In genomic region chr11:92040161-92040560, GRCm38 (mm10) we compare ENCODE assay signal across 23 mouse cellular contexts.
DNase-seq lines count a peak whose midpoint lies in the region; ATAC-seq lines count a peak whose summit lies in the region.
"Had no signal": no experiment of that assay in that cellular context is flagged by ENCODE, and none has a peak within 500 bp of the region (broad histone marks: within the 10 kb centered on the region; RNA-seq: fewer than 3 reads in every experiment).

No protein-coding gene starts in this region.

- DNase-seq in forebrain, embryonic 14.5 days (ENCODE audit: low spot score), result peak; percentile 44
- no peak for DNase-seq in forebrain, embryonic 10.5 days (ENCODE audit: extremely low spot score, low spot score)
- peak; percentile 1 to 9 for DNase-seq in frontal cortex, adult 2 months (ENCODE audit: extremely low spot score in 1 of 2, low spot score in 1 of 2)
- no peak for DNase-seq in frontal cortex, postnatal 25 days (ENCODE audit: low spot score in 2 of 2)
- DNase-seq in Muller cell, postnatal 12 days (ENCODE audit: inconsistent ontology term), result peak; percentile 17
- peak; percentile 59 for DNase-seq in brain, embryonic 18.5 days (ENCODE audit: low read depth, low spot score)
- DNase-seq in heart, postnatal 36 days, result no peak
- DNase-seq: adrenal gland, postnatal 25 days; cerebellum, adult 11-12 months; cerebellum, adult 9-10 months; cerebellum, postnatal 36 days; gastrocnemius, postnatal 10 days; heart, adult 18-20 months; heart, postnatal 10 days; kidney, adult 11 months had no signal

- H3K36me3 ChIP-seq in forebrain, embryonic 14.5 days (ENCODE audit: control insufficient read depth, insufficient read depth, low read length), result no peaks in the 10 kb centered on the region
- no peaks in the 10 kb centered on the region for H3K36me3 ChIP-seq in forebrain, embryonic 10.5 days (replicated peaks)
- H3K36me3 ChIP-seq: embryonic facial prominence, embryonic 15.5 days; heart, embryonic 10.5 days; hindbrain, embryonic 13.5 days had no signal

- no peaks in the 10 kb centered on the region for H3K9me3 ChIP-seq in forebrain, embryonic 14.5 days (replicated peaks; ENCODE audit: control insufficient read depth, low read length)
- no peaks in the 10 kb centered on the region for H3K9me3 ChIP-seq in forebrain, embryonic 10.5 days
- H3K9me3 ChIP-seq: embryonic facial prominence, embryonic 15.5 days; forebrain, embryonic 13.5 days; heart, embryonic 10.5 days; hindbrain, embryonic 13.5 days had no signal

- no peak overlapping the region for H3K4me2 ChIP-seq in forebrain, embryonic 14.5 days (ENCODE audit: low read length)
- H3K4me2 ChIP-seq: embryonic facial prominence, embryonic 15.5 days; forebrain, embryonic 13.5 days; hindbrain, embryonic 13.5 days had no signal

- WGBS in forebrain, embryonic 14.5 days, result 69% methylated on average over 1 of the region's 1 CpGs
- WGBS in forebrain, embryonic 10.5 days, result 80% methylated on average over 1 of the region's 1 CpGs

- no peak overlapping the region for H3K4me3 ChIP-seq in forebrain, embryonic 14.5 days (ENCODE audit: low read depth, low read length)
- H3K4me3 ChIP-seq in forebrain, embryonic 10.5 days, result no peak overlapping the region
- H3K4me3 ChIP-seq: embryonic facial prominence, embryonic 15.5 days; erythroblast, embryonic 14.5 days; forebrain, embryonic 13.5 days; heart, embryonic 10.5 days; hindbrain, embryonic 13.5 days had no signal

- no peak overlapping the region for H3K27ac ChIP-seq in forebrain, embryonic 14.5 days (ENCODE audit: low read depth, low read length)
- H3K27ac ChIP-seq in forebrain, embryonic 10.5 days, result no peak overlapping the region
- H3K27ac ChIP-seq: embryonic facial prominence, embryonic 15.5 days; forebrain, embryonic 13.5 days; heart, embryonic 10.5 days; hindbrain, embryonic 13.5 days; hindbrain, postnatal 0 days had no signal

- intact Hi-C loops in heart, postnatal 36 days (cut with DNase I), result no loop called here

- H3K4me1 ChIP-seq in forebrain, embryonic 14.5 days (ENCODE audit: control insufficient read depth, insufficient read depth, low read length), result no peaks in the 10 kb centered on the region
- no peaks in the 10 kb centered on the region for H3K4me1 ChIP-seq in forebrain, embryonic 10.5 days
- H3K4me1 ChIP-seq: embryonic facial prominence, embryonic 15.5 days; forebrain, embryonic 13.5 days; heart, embryonic 10.5 days; hindbrain, embryonic 13.5 days had no signal

- H3K27me3 ChIP-seq in forebrain, embryonic 14.5 days (replicated peaks; ENCODE audit: control insufficient read depth, insufficient read depth, low read length), result no peaks in the 10 kb centered on the region
- H3K27me3 ChIP-seq in forebrain, embryonic 10.5 days (ENCODE audit: poor library complexity, severe bottlenecking), result no peaks in the 10 kb centered on the region
- H3K27me3 ChIP-seq: embryonic facial prominence, embryonic 15.5 days; forebrain, embryonic 13.5 days; hindbrain, embryonic 13.5 days; Patski had no signal

- H3K9ac ChIP-seq in forebrain, embryonic 14.5 days (ENCODE audit: low read length), result no peak overlapping the region
- H3K9ac ChIP-seq: embryonic facial prominence, embryonic 15.5 days; forebrain, embryonic 13.5 days; hindbrain, embryonic 13.5 days had no signal

- ATAC-seq in forebrain, embryonic 14.5 days, result no peak
- ATAC-seq: activated CD4-positive, CD25-positive, alpha-beta regulatory T cell, adult 4 months; forebrain, embryonic 13.5 days; hindbrain, postnatal 0 days; Patski had no signal

Comparison
In these comparisons a context has a peak if more than half of its experiments do, and no peak if none do; other contexts are left out.
1. DNase-seq: peak in forebrain, embryonic 14.5 days (single experiment), frontal cortex, adult 2 months (2 of 2), Muller cell, postnatal 12 days (single experiment) and brain, embryonic 18.5 days (single experiment); none in forebrain, embryonic 10.5 days (single experiment), frontal cortex, postnatal 25 days (0 of 2) and heart, postnatal 36 days (0 of 2).